Mouse (Mus musculus) forebrain, embryonic 16.5 days (tissue): ENCODE measurements around the gene Nemp1. TPM values are rescaled to one million over a fixed set of nuclear protein-coding genes. Genes with fewer than 3 reads are reported as not detected.
A peak's percentile ranks its signal among the peaks of the same experiment; 100 is the strongest.
"Not testable (repeated sequence)": the region's sequence is repeated elsewhere in the genome, so short reads cannot be mapped to it uniquely, and the experiment has no call there.

ENCODE experiments used
- ATAC-seq: fragments of 200-750 bp; cut with Nextera tagmentation; 2 replicates; pipeline ENCODE4 v1.8.0; 2017; ENCODE audit warnings: mild to moderate bottlenecking, moderate library complexity
- H3K27ac ChIP-seq: fragments of 300-500 bp; sonication (generic); 2 replicates; pipeline ENCODE4 v1.5.1; 2014; ENCODE audit warnings: low read length, control low read depth
- H3K27me3 ChIP-seq: fragments of 300-500 bp; sonication (generic); replicated peaks from 2 replicates; pipeline ENCODE4 v1.6.1; 2014; ENCODE audit warnings: low read length; ENCODE audit not compliant: control insufficient read depth, insufficient read depth
- H3K36me3 ChIP-seq: fragments of 300-500 bp; sonication (generic); 2 replicates; pipeline ENCODE4 v1.6.1; 2014; ENCODE audit not compliant: control insufficient read depth, insufficient read depth
- H3K4me1 ChIP-seq: fragments of 300-500 bp; sonication (generic); replicated peaks from 2 replicates; pipeline ENCODE4 v1.6.1; 2014; ENCODE audit warnings: low read length; ENCODE audit not compliant: control insufficient read depth, insufficient read depth
- H3K4me2 ChIP-seq: fragments of 300-500 bp; sonication (generic); 2 replicates; pipeline ENCODE4 v1.6.1; 2014; ENCODE audit warnings: mild to moderate bottlenecking, low read length, control low read depth
- H3K4me3 ChIP-seq: fragments of 300-500 bp; sonication (generic); replicated peaks from 2 replicates; pipeline ENCODE4 v1.5.1; 2014; ENCODE audit warnings: mild to moderate bottlenecking, low read length, control low read depth
- H3K9ac ChIP-seq: fragments of 300-500 bp; sonication (generic); replicated peaks from 2 replicates; pipeline ENCODE4 v1.6.1; 2014; ENCODE audit warnings: low read depth, low read length, control low read depth
- H3K9me3 ChIP-seq: fragments of 300-500 bp; sonication (generic); 2 replicates; pipeline ENCODE4 v1.6.1; 2016; ENCODE audit warnings: low read length; ENCODE audit not compliant: control insufficient read depth
- WGBS: fragments of 180-500 bp; shearing (Covaris S2); extraction: QIAGEN DNeasy Blood & Tissue Kit; methylation state at CpG from one replicate; pipeline ENCODE4 v1.1.7; 2014; 5-methylcytosine and 5-hydroxymethylcytosine counted together
- polyA plus RNA-seq: library from polyadenylated mRNA; unstranded; fragments of >200 nt; fragmentation: Nextera tagmentation; extraction: Ambion mirVana; gene quantifications from 2 replicates; pipeline ENCODE4 v1.2.1, GENCODE M21; 2015

Nemp1 gene
- polyA plus RNA-seq, 1 experiment from 2014 or later, result 5.7 TPM

GRCm38 (mm10) chr10:127643553-127644238, 23.0 kb upstream of the Nemp1 start:
- no peaks in the 10 kb centered on the region for H3K36me3 ChIP-seq
- peak overlapping the region; percentile 55 for H3K4me2 ChIP-seq
- no peaks in the 10 kb centered on the region for H3K9me3 ChIP-seq
- H3K27me3 ChIP-seq, result peaks cover 23% of the 10 kb centered on the region; the same call in 1 of the 2 replicates
- H3K4me3 ChIP-seq, result peak overlapping the region; percentile 38
- no peak for ATAC-seq
- peak overlapping the region; percentile 49; the same call in 1 of the 2 replicates for H3K9ac ChIP-seq
- H3K4me1 ChIP-seq, result peaks cover 18% of the 10 kb centered on the region
- H3K27ac ChIP-seq, result peak overlapping the region; percentile 5; the same call in 1 of the 2 replicates
- 2% methylated on average over 25 of the region's 25 CpGs for WGBS

GRCm38 (mm10) chr10:127645791-127646190, 20.9 kb upstream of the Nemp1 start:
- 31% methylated on average over 2 of the region's 2 CpGs for WGBS
- ATAC-seq, result no peak
- H3K9ac ChIP-seq, result no peak overlapping the region

GRCm38 (mm10) chr10:127652906-127653638, 13.6 kb upstream of the Nemp1 start:
- no peaks in the 10 kb centered on the region for H3K36me3 ChIP-seq
- 52% methylated on average over 21 of the region's 21 CpGs for WGBS
- H3K27ac ChIP-seq, result no peak overlapping the region
- H3K9ac ChIP-seq, result no peak overlapping the region
- no peak overlapping the region for H3K4me3 ChIP-seq
- no peaks in the 10 kb centered on the region for H3K27me3 ChIP-seq
- no peak overlapping the region for H3K4me2 ChIP-seq
- no peaks in the 10 kb centered on the region for H3K4me1 ChIP-seq
- no peak for ATAC-seq
- no peaks in the 10 kb centered on the region for H3K9me3 ChIP-seq

More at GRCm38 (mm10) chr10:127645791-127646190, 20.9 kb upstream of the Nemp1 start:
- Histone ChIP-seq H3K27me3 (peaks cover 23% of the 10 kb centered on the region; the same call in 1 of the 2 replicates), H3K36me3 (no peaks in the 10 kb centered on the region), H3K27ac (no peak overlapping the region), H3K4me1 (peaks cover 18% of the 10 kb centered on the region), H3K4me2 (no peak overlapping the region), H3K9me3 (no peaks in the 10 kb centered on the region), H3K4me3 (no peak overlapping the region)

- no peaks in the 10 kb centered on the region for H3K36me3 ChIP-seq
- WGBS, result 87% methylated on average over 16 of the region's 16 CpGs
- no peak overlapping the region for H3K4me2 ChIP-seq
- H3K4me1 ChIP-seq, result no peaks in the 10 kb centered on the region
- H3K9me3 ChIP-seq, result no peaks in the 10 kb centered on the region
- no peak for ATAC-seq
- H3K9ac ChIP-seq, result no peak overlapping the region
- H3K4me3 ChIP-seq, result no peak overlapping the region
- no peaks in the 10 kb centered on the region for H3K27me3 ChIP-seq
- H3K27ac ChIP-seq, result no peak overlapping the region
Observed at GRCm38 (mm10) chr10:127654970-127655579, 11.6 kb upstream of the Nemp1 start.

GRCm38 (mm10) chr10:127657617-127658016, 9.1 kb upstream of the Nemp1 start:
- H3K9me3 ChIP-seq, H3K4me2 ChIP-seq, ATAC-seq, H3K9ac ChIP-seq, H3K36me3 ChIP-seq, H3K4me3 ChIP-seq, H3K27ac ChIP-seq, H3K27me3 ChIP-seq, H3K4me1 ChIP-seq: not testable (repeated sequence)
- 50% methylated on average over 6 of the region's 6 CpGs for WGBS

- no peaks in the 10 kb centered on the region for H3K9me3 ChIP-seq
- no peak overlapping the region for H3K27ac ChIP-seq
- H3K27me3 ChIP-seq, result peaks cover 12% of the 10 kb centered on the region
- H3K4me2 ChIP-seq, result no peak overlapping the region
- H3K9ac ChIP-seq, result no peak overlapping the region
- 21% methylated on average over 6 of the region's 6 CpGs for WGBS
- peaks cover 10% of the 10 kb centered on the region for H3K4me1 ChIP-seq
- ATAC-seq, result no peak
- H3K4me3 ChIP-seq, result no peak overlapping the region
- H3K36me3 ChIP-seq, result no peaks in the 10 kb centered on the region
Observed at GRCm38 (mm10) chr10:127658076-127658475, 8.6 kb upstream of the Nemp1 start.

- Histone ChIP-seq H3K36me3 (no peaks in the 10 kb centered on the region), H3K27ac (no peak overlapping the region), H3K9ac (no peak overlapping the region), H3K4me1 (peaks cover 10% of the 10 kb centered on the region), H3K27me3 (peaks cover 26% of the 10 kb centered on the region), H3K4me2 (no peak overlapping the region), H3K4me3 (no peak overlapping the region), H3K9me3 (no peaks in the 10 kb centered on the region)
- WGBS, result 62% methylated on average over 1 of the region's 1 CpGs
- no peak for ATAC-seq
Observed at GRCm38 (mm10) chr10:127659551-127659950, 7.2 kb upstream of the Nemp1 start.

- no peak for ATAC-seq
- Histone ChIP-seq H3K27ac (no peak overlapping the region), H3K36me3 (no peaks in the 10 kb centered on the region), H3K4me1 (peaks cover 18% of the 10 kb centered on the region), H3K4me3 (no peak overlapping the region), H3K4me2 (peak overlapping the region; percentile 31), H3K9ac (no peak overlapping the region), H3K9me3 (no peaks in the 10 kb centered on the region), H3K27me3 (peaks cover 41% of the 10 kb centered on the region)
- WGBS, result 29% methylated on average over 14 of the region's 14 CpGs
Observed at GRCm38 (mm10) chr10:127661291-127661914, 5.3 kb upstream of the Nemp1 start.
